Mouse (Mus musculus) layer of hippocampus, postnatal 14 days (tissue): Measurements from ENCODE around the gene Csnk2a2. TPM values are rescaled to one million over a fixed set of nuclear protein-coding genes. Genes with fewer than 3 reads are reported as not detected.
A peak's percentile ranks its signal among the peaks of the same experiment; 100 is the strongest.

ENCODE experiments used
- DNase-seq, 2 experiments: peaks; one replicate each; pipeline ENCODE4 v3.0.0; 2021 to 2022; ENCODE audit warnings: low spot score in 2 of 2, mixed read lengths in 1 of 2
- total RNA-seq, 2 experiments: library from RNA; stranded (reverse); gene quantifications; 2 replicates each; pipeline ENCODE4 v1.2.3; 2021

Gene Csnk2a2
- total RNA-seq, 2 experiments from 2014 or later = 77.4 to 79.8 TPM

GRCm38 (mm10) chr8:95426781-95427281 is 63.0 kb downstream of the Csnk2a2 start:
- DNase-seq = peak in 1 of 2 experiments; percentile 63

GRCm38 (mm10) chr8:95424682-95425081 is 65.2 kb downstream of the Csnk2a2 start:
- DNase-seq = no peak

GRCm38 (mm10) chr8:95422193-95422810 is 67.5 kb downstream of the Csnk2a2 start:
- no peak for DNase-seq

GRCm38 (mm10) chr8:95411309-95411972 is 78.4 kb downstream of the Csnk2a2 start:
- DNase-seq = no peak

- no peak for DNase-seq
These were observed 80.3 kb downstream of the Csnk2a2 start for GRCm38 (mm10) chr8:95409518-95409917.

GRCm38 (mm10) chr8:95401091-95401490 is 88.7 kb downstream of the Csnk2a2 start:
- DNase-seq = no peak

- DNase-seq = no peak
These were observed 90.7 kb downstream of the Csnk2a2 start for GRCm38 (mm10) chr8:95399131-95399530.

- no peak for DNase-seq
These were observed 92.6 kb downstream of the Csnk2a2 start for GRCm38 (mm10) chr8:95397201-95397600.

GRCm38 (mm10) chr8:95396752-95397151 is 93.1 kb downstream of the Csnk2a2 start:
- no peak for DNase-seq

Other genes with a start within 250 kb of the Csnk2a2 start
- gene Cngb1, start 183.5 kb downstream of the Csnk2a2 start, total RNA-seq = 1 to 10 TPM in 1 of 2 experiments, under 1 TPM in 1; 0.93 to 1.3 TPM
- gene Tepp, start 179.5 kb downstream of the Csnk2a2 start, total RNA-seq = under 1 TPM in 1 of 2 experiments, not detected in 1; 0.74 TPM
- gene Zfp319, start 158.1 kb downstream of the Csnk2a2 start, total RNA-seq = 10 to 100 TPM; 15.3 to 16.6 TPM
- gene Usb1, start 157.8 kb downstream of the Csnk2a2 start, total RNA-seq = 10 to 100 TPM; 16.0 to 18.6 TPM
- 10 to 100 TPM; 29.8 to 33.8 TPM for gene Mmp15, start 137.8 kb downstream of the Csnk2a2 start, total RNA-seq
- gene Cfap20, start 55.2 kb downstream of the Csnk2a2 start, total RNA-seq = 10 to 100 TPM; 58.5 to 62.5 TPM
- gene Ccdc113, start 44.0 kb upstream of the Csnk2a2 start, total RNA-seq = 1 to 10 TPM; 1.1 to 2.1 TPM
- under 1 TPM in 1 of 2 experiments, not detected in 1; 0.33 TPM for gene Prss54, start 86.3 kb upstream of the Csnk2a2 start, total RNA-seq
- 1 to 10 TPM; 2.7 TPM for gene Gins3, start 143.4 kb upstream of the Csnk2a2 start, total RNA-seq
- gene Ndrg4, start 186.9 kb upstream of the Csnk2a2 start, total RNA-seq = 1,000 to 10,000 TPM; 1,455 to 1,520 TPM
- 10 to 100 TPM; 16.2 to 20.0 TPM for gene Setd6, start 225.8 kb upstream of the Csnk2a2 start, total RNA-seq